Mouse (Mus musculus) hematopoietic stem cell, adult 5-6 weeks (primary cell): ENCODE results near the gene Cables2. TPM values are rescaled to one million over a fixed set of nuclear protein-coding genes. Genes with fewer than 3 reads are reported as not detected.

Source experiments
- ATAC-seq, 2 experiments: fragments of 125-278 bp in 1 of 2; replicated peaks in 1 of 2; 2 replicates each; pipeline ENCODE4 v1.8.0; 2016 to 2017; ENCODE audit warnings: inconsistent platforms in 2 of 2, mild to moderate bottlenecking in 2 of 2, moderate number of reproducible peaks in 2 of 2, low read depth in 1 of 2, moderate TSS enrichment in 1 of 2; ENCODE audit not compliant: low FRiP score in 2 of 2, poor library complexity in 2 of 2, severe bottlenecking in 2 of 2, insufficient read depth in 1 of 2, low TSS enrichment in 1 of 2
- total RNA-seq: library from RNA; stranded (forward); fragments of 172-1452, 232-1000 nt; gene quantifications from 2 replicates; pipeline ENCODE4 v1.2.3, GENCODE M21; 2017

Cables2 gene
- 9.8 and 16.8 TPM in 2 replicates for total RNA-seq

GRCm38 (mm10) chr2:180273394-180274244 is at the start of gene Cables2:
Cables2 (minus strand) TSS chr2:180273496.
- ATAC-seq: peak; percentile 77 to 81

DNA sequence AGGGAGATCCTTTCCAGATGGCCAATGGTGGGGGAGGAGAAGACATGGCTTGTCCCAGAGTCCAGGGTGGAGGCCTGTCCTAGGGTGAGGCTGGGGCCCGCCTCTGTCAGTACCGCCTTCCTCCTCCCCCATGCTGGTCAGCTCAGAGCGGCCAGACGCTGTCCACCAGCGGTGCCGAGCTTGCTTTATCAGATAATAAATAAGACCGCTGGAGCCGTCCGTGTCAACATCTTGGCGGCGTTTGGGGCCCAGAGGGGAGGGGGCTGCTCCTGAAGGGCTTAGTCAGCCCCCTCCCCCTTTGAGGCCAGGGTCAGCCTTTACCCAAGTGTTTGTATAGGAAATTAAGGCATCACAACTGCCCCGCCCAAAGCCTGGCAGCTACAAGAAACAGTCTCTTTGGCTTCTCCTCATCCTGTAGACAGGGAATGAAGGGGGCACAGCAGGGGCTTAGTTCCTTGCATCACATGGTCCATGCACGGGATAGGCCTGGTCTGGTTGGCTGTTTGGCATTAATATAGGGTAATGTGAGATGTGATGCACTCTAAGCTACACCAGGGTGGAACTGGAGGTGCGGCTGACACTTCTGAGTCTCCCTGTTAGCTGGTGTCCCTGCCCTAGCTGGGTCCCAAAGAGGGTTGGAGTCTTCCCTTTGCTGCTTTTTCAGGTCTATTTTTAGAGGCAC is 49.5 kb upstream of the Cables2 start:
- ATAC-seq: no peak

GRCm38 (mm10) chr2:180320216-180320615 is 46.9 kb upstream of the Cables2 start:
- ATAC-seq: no peak

GRCm38 (mm10) chr2:180317591-180317990 is 44.3 kb upstream of the Cables2 start:
- no peak for ATAC-seq

DNA sequence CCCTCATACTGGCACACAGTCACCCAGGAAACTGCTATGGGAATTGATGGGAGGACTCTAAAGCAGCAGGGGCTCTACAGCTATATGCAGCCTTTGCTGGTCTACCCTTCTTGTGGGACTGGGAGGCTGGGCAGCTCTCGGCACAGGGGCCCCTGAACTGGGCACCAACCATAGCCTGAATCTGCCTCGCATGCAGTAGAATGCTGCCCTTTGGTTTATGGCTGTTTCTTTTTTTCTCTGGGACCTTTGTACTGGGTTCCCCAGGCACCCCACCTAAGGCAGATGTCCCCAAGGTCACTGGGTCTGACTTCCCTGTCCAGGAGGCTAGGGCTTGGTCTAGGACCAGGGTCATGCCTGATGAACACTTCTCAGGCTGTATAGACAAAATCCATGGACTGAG is 41.0 kb upstream of the Cables2 start:
- no peak for ATAC-seq

DNA sequence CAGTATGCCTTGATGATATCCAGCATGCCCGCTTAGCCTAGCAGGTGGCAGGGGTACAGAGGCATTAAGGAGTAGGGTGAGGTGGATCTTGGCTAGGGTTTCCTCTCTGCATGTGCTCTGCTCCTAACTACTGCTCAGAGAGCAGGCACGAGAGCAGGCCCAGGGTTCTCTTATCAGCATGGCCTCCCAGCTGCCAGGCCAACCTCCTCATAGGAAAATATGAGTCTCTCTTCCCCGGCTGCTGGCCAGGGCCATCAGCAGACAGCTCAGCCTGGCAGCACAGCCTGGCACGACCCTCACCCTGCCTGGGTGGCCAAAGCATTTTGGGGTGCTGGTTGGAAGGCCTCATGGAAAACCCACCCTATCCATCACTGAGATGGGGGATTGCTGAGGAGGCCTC is 37.9 kb upstream of the Cables2 start:
- ATAC-seq: no peak

- ATAC-seq: peak in 1 of 2 experiments; percentile 47; a peak in 1 of 4 replicates
Measured at GRCm38 (mm10) chr2:180307680-180308079, 34.4 kb upstream of the Cables2 start.

DNA sequence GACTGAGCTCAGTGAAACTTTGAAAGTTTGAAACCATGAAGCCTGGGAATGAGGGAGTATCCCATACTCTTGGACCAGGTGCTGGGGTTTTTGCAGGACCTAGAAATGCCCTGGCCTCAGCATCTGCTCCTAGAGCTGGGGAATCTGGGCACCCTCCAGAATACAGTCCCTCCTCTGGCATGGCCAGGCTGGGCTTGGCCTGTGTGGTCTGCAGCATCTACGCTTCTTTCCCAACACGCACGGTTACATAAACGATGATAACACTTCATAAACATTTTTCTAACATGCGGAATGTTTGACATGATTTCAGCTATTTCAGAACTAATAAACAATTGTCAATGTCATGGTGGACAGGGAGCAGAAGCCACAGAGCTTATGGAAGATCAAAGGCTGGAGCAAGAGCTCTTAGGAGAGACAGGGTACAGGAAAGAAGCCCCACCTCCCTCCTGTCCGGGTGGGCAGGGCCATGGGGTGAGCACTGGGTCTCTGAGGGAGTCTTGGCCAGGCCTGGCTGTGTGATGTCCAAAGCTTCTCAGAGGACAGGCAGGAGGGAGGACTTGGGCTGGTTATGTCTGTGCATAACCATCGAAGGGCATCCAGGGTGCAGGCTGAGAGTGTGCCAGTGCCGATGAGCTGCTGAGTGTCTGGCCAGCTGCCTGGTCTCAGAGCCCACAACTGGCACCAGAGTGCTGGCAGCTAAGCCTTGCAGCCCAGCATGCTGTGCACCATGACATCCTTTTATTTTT is 33.3 kb upstream of the Cables2 start:
- no peak for ATAC-seq

DNA sequence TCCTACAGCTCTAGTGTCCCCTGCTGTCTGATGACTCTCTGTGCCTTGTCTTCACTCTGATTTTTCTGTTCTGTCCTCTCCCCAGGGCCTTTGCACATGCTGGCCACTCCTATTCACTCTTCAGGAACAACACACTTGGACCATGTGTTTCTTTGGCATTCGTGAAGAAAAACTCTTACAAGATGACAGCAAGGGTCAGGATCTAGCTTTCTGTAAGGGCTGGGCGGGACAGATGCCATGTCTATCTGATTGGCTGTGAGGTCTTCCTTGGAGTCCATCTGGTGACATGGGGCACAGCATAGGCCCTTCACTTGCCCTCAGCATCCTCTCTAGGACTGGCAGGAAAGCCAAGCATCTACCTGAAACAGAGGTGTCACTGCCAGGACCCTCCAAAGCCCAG is 32.7 kb upstream of the Cables2 start:
- ATAC-seq: no peak

DNA sequence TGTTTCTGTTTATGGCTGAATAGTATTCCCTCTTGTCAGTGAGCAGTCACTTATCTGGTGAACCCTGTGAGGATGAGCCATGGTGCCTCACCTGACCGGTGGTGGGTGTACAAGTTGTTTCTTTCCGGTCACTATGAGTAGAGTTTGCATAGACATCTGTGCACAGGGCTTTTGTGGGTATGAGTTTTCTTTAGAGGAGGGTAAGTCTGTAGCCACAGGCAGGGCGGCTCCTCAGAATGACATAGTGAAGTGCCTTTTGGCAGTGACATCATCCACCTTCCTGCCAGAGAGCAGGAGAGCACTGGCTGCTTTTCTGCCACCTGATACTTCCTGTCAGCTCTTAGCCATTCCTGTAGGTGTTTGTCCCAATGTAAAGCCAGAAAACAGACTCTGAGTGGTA is 32.2 kb upstream of the Cables2 start:
- ATAC-seq: no peak

- no peak for ATAC-seq
Measured at GRCm38 (mm10) chr2:180304554-180304953, 31.3 kb upstream of the Cables2 start.

DNA sequence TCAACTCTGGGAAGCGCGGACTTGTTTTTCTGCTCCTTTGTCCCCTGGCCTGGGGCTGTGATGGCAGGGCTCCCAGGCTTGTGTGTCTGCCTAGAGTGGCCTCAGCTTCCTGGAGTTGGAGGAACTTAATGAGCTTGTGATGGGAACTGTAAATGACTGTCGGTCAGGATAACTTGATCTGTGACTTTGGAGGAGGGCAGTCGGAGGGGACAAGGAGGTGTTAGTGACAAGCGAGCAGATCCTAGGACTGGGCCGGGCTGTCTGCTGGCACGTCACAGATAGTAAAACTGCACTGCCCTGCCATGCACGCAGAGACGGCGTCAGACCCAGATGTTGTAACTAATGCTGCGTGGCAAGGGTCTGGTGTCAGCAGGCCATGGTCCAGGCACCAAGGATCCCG is 30.2 kb upstream of the Cables2 start:
- ATAC-seq: no peak

- ATAC-seq: no peak
Measured at GRCm38 (mm10) chr2:180302201-180302600, 28.9 kb upstream of the Cables2 start.

GRCm38 (mm10) chr2:180300771-180301170 is 27.5 kb upstream of the Cables2 start:
- no peak for ATAC-seq

GRCm38 (mm10) chr2:180300252-180300651 is 27.0 kb upstream of the Cables2 start:
- ATAC-seq: no peak

DNA sequence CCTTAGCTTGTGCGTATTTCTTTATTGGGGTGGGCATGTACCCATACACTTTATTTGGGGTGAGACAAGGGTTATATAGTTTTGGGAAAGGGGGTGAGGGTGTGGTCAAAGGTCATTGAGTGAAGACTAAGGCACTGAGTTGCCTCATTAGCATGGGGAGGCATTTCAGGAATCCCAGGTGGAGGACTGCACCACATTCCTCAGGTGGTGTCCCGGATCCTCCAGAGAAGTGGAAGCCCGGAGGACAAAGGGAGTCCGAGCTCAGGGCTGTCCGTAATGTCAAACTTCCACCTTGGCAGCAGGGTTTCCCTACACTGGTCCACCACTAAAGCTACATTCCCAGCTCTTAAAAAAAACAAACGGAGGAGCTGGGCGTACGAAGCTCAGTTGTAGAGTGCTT is 19.6 kb upstream of the Cables2 start:
- ATAC-seq: no peak

GRCm38 (mm10) chr2:180292026-180292425 is 18.7 kb upstream of the Cables2 start:
- no peak for ATAC-seq

DNA sequence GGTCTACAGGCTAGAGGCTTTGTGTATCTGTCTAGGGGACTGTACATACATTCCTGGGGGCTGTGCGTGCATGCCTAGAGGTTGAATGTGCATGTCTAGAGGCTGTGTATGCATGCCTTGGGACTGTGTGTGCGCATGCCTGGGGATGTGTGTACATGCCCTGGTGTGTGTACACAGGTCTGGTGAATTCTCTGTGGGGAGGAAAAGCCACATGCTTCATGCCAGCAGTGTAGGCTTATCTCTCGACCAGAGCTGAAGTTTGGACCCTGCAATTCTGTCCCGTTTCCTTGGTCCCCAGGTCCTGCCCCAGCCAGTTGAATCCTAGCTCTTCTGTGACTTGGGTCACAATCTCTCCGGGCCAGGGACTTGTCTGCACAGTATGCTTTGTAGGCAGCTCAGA is 18.3 kb upstream of the Cables2 start:
- no peak for ATAC-seq
